Mouse (Mus musculus): ENCODE measurements at regions not wholly inside any gene's neighbourhood (a gene's known extent, or its start where the extent isn't known, plus 50 kb on each side); places are given as distances from the start of the nearest gene placed in this dataset.

GRCm38 (mm10) chr11:19119927-19120827 is 101.4 kb upstream of the Meis1 start:
- no peak overlapping the region for H3K27ac ChIP-seq
- H3K36me3 ChIP-seq, result no peaks in the 10 kb centered on the region
- H3K4me2 ChIP-seq (replicated peaks), result no peak overlapping the region
- H3K9me3 ChIP-seq, result no peaks in the 10 kb centered on the region
- H3K27me3 ChIP-seq (replicated peaks), result no peaks in the 10 kb centered on the region
- peaks cover 4% of the 10 kb centered on the region; the same call in 1 of the 2 replicates for H3K4me1 ChIP-seq (replicated peaks)
- no peak overlapping the region for H3K9ac ChIP-seq
- ATAC-seq, result 0 out of 2 replicates have a peak, but pooled peaks have one; percentile 20
- no peak overlapping the region for H3K4me3 ChIP-seq (replicated peaks)
- whole genome bisulfite sequencing, result 50% methylated on average over 8 of the region's 8 CpGs

- H3K27ac ChIP-seq, result no peak overlapping the region
- H3K4me1 ChIP-seq (replicated peaks), result peaks cover 4% of the 10 kb centered on the region; the same call in 1 of the 2 replicates
- H3K9ac ChIP-seq, result no peak overlapping the region
- H3K4me3 ChIP-seq (replicated peaks), result no peak overlapping the region
- H3K9me3 ChIP-seq, result no peaks in the 10 kb centered on the region
- H3K4me2 ChIP-seq (replicated peaks), result no peak overlapping the region
- no peaks in the 10 kb centered on the region for H3K36me3 ChIP-seq
- no peaks in the 10 kb centered on the region for H3K27me3 ChIP-seq (replicated peaks)
- ATAC-seq, result no peak
- WGBS, result 49% methylated on average over 3 of the region's 3 CpGs
Measured at GRCm38 (mm10) chr11:19120871-19121270, 102.1 kb upstream of the Meis1 start.

GRCm38 (mm10) chr11:19135375-19136050 is 116.7 kb upstream of the Meis1 start:
- no peak overlapping the region for H3K4me3 ChIP-seq (replicated peaks)
- 61% methylated on average over 2 of the region's 2 CpGs for WGBS

GRCm38 (mm10) chr11:19138423-19138822 is 119.6 kb upstream of the Meis1 start:
- no peaks in the 10 kb centered on the region for H3K36me3 ChIP-seq
- no peak overlapping the region for H3K9ac ChIP-seq
- 68% methylated on average over 5 of the region's 5 CpGs for WGBS
- H3K27me3 ChIP-seq (replicated peaks), result no peaks in the 10 kb centered on the region
- no peaks in the 10 kb centered on the region for H3K4me1 ChIP-seq (replicated peaks)
- H3K27ac ChIP-seq, result no peak overlapping the region
- no peak overlapping the region for H3K4me2 ChIP-seq (replicated peaks)
- no peaks in the 10 kb centered on the region for H3K9me3 ChIP-seq
- H3K4me3 ChIP-seq (replicated peaks), result no peak overlapping the region
- no peak for ATAC-seq

More at GRCm38 (mm10) chr11:19135375-19136050, 116.7 kb upstream of the Meis1 start:
- Histone ChIP-seq H3K9me3 (no peaks in the 10 kb centered on the region), H3K36me3 (no peaks in the 10 kb centered on the region), H3K9ac (no peak overlapping the region), H3K4me2 (replicated peaks) (no peak overlapping the region), H3K4me1 (replicated peaks) (peaks cover 3% of the 10 kb centered on the region; the same call in 1 of the 2 replicates), H3K27ac (no peak overlapping the region), H3K27me3 (replicated peaks) (no peaks in the 10 kb centered on the region)
- ATAC-seq, result no peak

DNA sequence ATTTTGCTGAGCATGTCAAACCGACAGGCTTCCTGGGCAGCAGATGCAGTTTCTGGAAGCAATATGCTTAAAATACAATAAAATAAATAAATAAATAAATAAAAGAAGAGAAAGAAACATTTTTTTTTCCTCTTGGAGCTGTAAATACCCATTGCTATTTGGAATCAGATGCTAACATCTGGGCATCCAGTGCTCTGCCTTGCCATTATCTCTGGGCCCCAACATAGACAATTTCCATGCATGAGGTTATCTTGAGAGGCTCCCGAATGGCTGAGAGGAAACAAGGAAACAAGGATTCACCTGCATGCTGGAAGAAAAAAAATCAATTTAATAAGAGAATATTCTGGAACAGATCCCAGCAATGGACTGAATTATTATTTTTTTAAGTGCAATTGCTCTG is 120.0 kb upstream of the Meis1 start:
- no peaks in the 10 kb centered on the region for H3K36me3 ChIP-seq
- 76% methylated on average over 2 of the region's 2 CpGs for WGBS
- H3K27me3 ChIP-seq (replicated peaks), result no peaks in the 10 kb centered on the region
- no peaks in the 10 kb centered on the region for H3K9me3 ChIP-seq
- no peak overlapping the region for H3K4me2 ChIP-seq (replicated peaks)
- no peak for ATAC-seq
- H3K4me3 ChIP-seq (replicated peaks), result no peak overlapping the region
- H3K27ac ChIP-seq, result no peak overlapping the region
- no peak overlapping the region for H3K9ac ChIP-seq
- no peaks in the 10 kb centered on the region for H3K4me1 ChIP-seq (replicated peaks)

- Histone ChIP-seq H3K9ac (no peak overlapping the region), H3K36me3 (no peaks in the 10 kb centered on the region), H3K4me1 (replicated peaks) (no peaks in the 10 kb centered on the region), H3K4me2 (replicated peaks) (no peak overlapping the region), H3K27me3 (replicated peaks) (no peaks in the 10 kb centered on the region), H3K9me3 (no peaks in the 10 kb centered on the region), H3K27ac (no peak overlapping the region), H3K4me3 (replicated peaks) (no peak overlapping the region)
- no peak for ATAC-seq
- 82% methylated on average over 17 of the region's 17 CpGs for WGBS
Measured at GRCm38 (mm10) chr11:19143267-19144000, 124.6 kb upstream of the Meis1 start.

GRCm38 (mm10) chr11:19144506-19144905 is 125.7 kb upstream of the Meis1 start:
- Histone ChIP-seq H3K9ac (no peak overlapping the region), H3K27ac (no peak overlapping the region), H3K27me3 (replicated peaks) (no peaks in the 10 kb centered on the region), H3K4me3 (replicated peaks) (no peak overlapping the region), H3K4me2 (replicated peaks) (no peak overlapping the region), H3K36me3 (no peaks in the 10 kb centered on the region), H3K4me1 (replicated peaks) (no peaks in the 10 kb centered on the region), H3K9me3 (no peaks in the 10 kb centered on the region)
- 82% methylated on average over 6 of the region's 6 CpGs for WGBS
- no peak for ATAC-seq

DNA sequence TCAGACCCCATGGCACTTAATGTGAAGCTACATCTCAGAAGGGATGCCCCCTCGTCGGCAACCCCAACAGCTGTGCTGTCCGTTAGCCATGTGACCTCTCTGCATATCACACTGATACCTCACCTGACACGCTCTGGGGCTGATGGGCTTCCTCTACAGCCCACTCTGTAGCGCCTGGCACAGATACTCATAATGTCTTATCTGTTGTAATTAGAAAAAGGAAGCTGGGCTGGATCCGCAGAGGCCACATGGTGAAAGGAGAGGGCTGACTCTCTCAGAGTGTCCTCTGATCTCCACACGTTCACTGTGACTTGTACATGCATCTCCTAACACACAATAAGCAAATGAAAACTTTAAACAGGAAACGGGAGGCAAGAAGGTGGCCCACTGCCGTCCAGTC is 126.5 kb upstream of the Meis1 start:
- WGBS, result 69% methylated on average over 9 of the region's 9 CpGs
- no peak overlapping the region for H3K4me3 ChIP-seq (replicated peaks)
- no peak overlapping the region for H3K9ac ChIP-seq

DNA sequence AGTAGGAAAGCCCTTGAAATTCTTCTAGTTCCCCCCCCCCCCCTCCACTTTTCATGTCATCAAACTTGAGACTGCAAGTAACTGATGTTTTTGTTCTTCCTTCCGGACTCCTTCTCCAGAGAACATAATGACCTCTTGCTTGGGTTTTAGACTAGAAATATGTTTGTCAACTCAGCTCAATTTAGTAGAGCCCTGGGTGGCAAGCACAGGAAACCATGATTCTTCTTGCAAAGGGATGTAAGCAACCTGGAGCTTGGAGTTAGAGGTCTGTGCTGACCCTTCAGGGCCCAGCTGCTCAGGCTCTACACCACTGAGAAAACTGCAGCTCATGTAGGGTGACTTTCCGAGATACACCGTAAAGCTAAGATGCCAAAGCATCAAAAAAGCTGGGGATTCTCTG is 127.2 kb upstream of the Meis1 start:
- WGBS, result 66% methylated on average over 3 of the region's 3 CpGs
- Histone ChIP-seq H3K9ac (no peak overlapping the region), H3K27ac (no peak overlapping the region), H3K9me3 (no peaks in the 10 kb centered on the region), H3K27me3 (replicated peaks) (no peaks in the 10 kb centered on the region), H3K4me3 (replicated peaks) (no peak overlapping the region), H3K4me1 (replicated peaks) (no peaks in the 10 kb centered on the region), H3K36me3 (no peaks in the 10 kb centered on the region), H3K4me2 (replicated peaks) (no peak overlapping the region)
- no peak for ATAC-seq

More for the DNA sequence above, 126.5 kb upstream of the Meis1 start:
- H3K36me3 ChIP-seq, result no peaks in the 10 kb centered on the region
- H3K9me3 ChIP-seq, result no peaks in the 10 kb centered on the region
- H3K4me2 ChIP-seq (replicated peaks), result no peak overlapping the region
- H3K27ac ChIP-seq, result no peak overlapping the region
- ATAC-seq, result no peak
- no peaks in the 10 kb centered on the region for H3K4me1 ChIP-seq (replicated peaks)
- no peaks in the 10 kb centered on the region for H3K27me3 ChIP-seq (replicated peaks)

GRCm38 (mm10) chr11:19151026-19151425 is 132.2 kb upstream of the Meis1 start:
- Histone ChIP-seq H3K4me3 (replicated peaks) (no peak overlapping the region), H3K36me3 (no peaks in the 10 kb centered on the region), H3K4me1 (replicated peaks) (no peaks in the 10 kb centered on the region), H3K27ac (no peak overlapping the region), H3K9me3 (no peaks in the 10 kb centered on the region), H3K9ac (no peak overlapping the region), H3K27me3 (replicated peaks) (no peaks in the 10 kb centered on the region), H3K4me2 (replicated peaks) (no peak overlapping the region)
- 84% methylated on average over 3 of the region's 3 CpGs for WGBS
- ATAC-seq, result no peak

DNA sequence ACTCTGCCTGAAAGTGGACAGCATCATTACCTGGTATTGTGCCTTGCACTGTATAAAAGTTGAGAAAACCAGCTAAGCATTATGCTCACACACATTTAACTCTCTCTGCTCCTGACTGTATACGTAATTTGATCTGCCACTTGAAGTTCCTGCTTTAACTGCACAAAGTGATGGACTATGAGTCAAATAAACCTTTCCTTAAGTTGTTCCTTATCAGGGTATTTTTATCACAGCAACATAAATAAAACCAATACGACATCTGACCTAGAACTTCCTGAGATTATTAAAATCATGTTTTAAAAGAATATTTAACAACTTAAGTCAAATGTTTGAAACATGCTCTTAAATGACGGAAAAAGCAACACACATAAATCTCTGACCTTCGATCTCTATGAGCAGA is 134.9 kb upstream of the Meis1 start:
- Histone ChIP-seq H3K9ac (no peak overlapping the region), H3K4me3 (replicated peaks) (no peak overlapping the region), H3K9me3 (no peaks in the 10 kb centered on the region), H3K36me3 (no peaks in the 10 kb centered on the region), H3K4me1 (replicated peaks) (no peaks in the 10 kb centered on the region), H3K27ac (no peak overlapping the region), H3K27me3 (replicated peaks) (no peaks in the 10 kb centered on the region), H3K4me2 (replicated peaks) (no peak overlapping the region)
- no peak for ATAC-seq
- WGBS, result 59% methylated on average over 4 of the region's 4 CpGs

Measured in intestine, embryonic 15.5 days (tissue).